Mouse (Mus musculus): ENCODE measurements around the gene Tomm22. TPM values are rescaled to one million over a fixed set of nuclear protein-coding genes. Genes with fewer than 3 reads are reported as not detected.
A peak's percentile ranks its signal among the peaks of the same experiment; 100 is the strongest.

Gene Tomm22
- total RNA-seq, 1 experiment from 2014 or later: 93.2 TPM

GRCm38 (mm10) chr15:79684616-79685015 is 14.0 kb downstream of the Tomm22 start:
- ATAC-seq (replicated peaks; ENCODE audit: low read depth, poor library complexity, severe bottlenecking): no peak

GRCm38 (mm10) chr15:79685141-79685641 is 14.5 kb downstream of the Tomm22 start:
- no peak for ATAC-seq (replicated peaks; ENCODE audit: low read depth, poor library complexity, severe bottlenecking)

GRCm38 (mm10) chr15:79686046-79686869 is 15.6 kb downstream of the Tomm22 start:
- no peak for ATAC-seq (replicated peaks; ENCODE audit: low read depth, poor library complexity, severe bottlenecking)

- no peak for ATAC-seq (replicated peaks; ENCODE audit: low read depth, poor library complexity, severe bottlenecking)
Observed at GRCm38 (mm10) chr15:79687175-79687574, 16.5 kb downstream of the Tomm22 start.

GRCm38 (mm10) chr15:79687646-79688267 is 17.1 kb downstream of the Tomm22 start, which contains the start of gene Josd1:
Josd1 (minus strand) TSS chr15:79687919.
- ATAC-seq (replicated peaks; ENCODE audit: low read depth, poor library complexity, severe bottlenecking): peak; percentile 63

- ATAC-seq (replicated peaks; ENCODE audit: low read depth, poor library complexity, severe bottlenecking): no peak
Observed at GRCm38 (mm10) chr15:79688268-79688956, 17.8 kb downstream of the Tomm22 start.

DNA sequence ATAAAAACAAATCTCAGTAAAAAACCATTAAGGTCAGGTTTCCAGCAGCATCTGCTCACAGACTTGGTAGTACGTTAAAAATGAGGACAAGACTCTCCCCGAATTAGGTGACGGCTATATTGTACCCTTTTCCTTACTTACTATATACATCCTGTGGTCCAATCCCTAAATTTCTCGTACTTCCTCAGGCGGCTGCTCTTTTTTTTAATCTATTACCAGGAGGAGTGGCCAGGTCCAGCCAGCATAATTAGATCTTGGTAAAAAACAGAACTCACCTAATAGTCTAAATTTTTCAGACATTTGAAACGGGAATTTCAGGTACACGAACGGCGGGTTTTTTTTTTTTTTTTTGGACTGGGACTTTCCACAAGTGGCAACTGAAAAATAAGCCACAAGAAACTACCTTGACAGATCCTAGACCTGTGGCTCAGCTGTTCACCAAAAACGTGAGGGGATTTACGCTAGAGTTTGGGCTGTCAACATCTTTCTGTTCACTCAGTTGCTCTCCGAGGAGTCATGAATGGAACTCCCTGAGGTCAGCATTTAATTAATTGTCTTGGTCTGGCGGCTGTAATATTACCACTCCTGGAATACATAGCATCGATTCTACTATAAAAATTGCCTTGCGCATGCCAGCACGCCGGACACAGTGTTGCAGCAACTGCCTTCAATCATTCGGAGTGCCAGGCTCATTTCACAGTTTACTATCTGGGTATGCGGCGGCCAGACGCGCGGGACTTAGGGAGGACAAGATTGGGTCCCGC is 19.2 kb downstream of the Tomm22 start:
- no peak for ATAC-seq (replicated peaks; ENCODE audit: low read depth, poor library complexity, severe bottlenecking)

DNA sequence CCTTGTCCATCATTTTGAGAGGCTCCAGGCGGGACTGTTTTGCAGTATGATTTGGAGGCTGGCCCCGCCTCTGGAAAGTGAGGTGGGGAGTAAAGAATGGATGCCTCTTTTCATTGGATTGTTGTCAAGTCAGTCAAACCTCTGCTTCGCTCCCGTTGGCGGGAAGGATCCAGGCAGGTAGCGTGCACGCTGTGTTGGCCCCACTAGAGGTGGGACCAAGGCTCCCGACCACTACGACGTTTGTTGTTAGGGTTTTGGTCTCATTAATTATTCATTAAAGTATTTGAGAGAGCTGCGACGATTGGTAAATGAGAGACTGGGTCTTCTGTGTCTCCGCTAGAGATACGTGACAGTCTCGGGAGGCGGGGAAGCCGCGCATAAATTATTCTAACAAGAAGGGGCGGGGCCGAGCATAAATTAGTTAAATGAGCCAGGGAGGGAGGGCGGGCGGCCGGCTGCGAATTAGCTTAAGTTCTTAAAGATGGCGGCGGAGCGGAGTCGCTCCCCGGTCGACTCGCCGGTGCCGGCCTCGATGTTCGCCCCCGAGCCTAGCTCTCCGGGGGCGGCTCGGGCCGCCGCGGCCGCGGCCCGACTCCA is 19.9 kb downstream of the Tomm22 start, which contains the start of gene Gtpbp1:
Gene Gtpbp1, plus strand, starts transcription at position 420 of the 597 bp plus-strand sequence.
- peak; percentile 70 for ATAC-seq (replicated peaks; ENCODE audit: low read depth, poor library complexity, severe bottlenecking)

DNA sequence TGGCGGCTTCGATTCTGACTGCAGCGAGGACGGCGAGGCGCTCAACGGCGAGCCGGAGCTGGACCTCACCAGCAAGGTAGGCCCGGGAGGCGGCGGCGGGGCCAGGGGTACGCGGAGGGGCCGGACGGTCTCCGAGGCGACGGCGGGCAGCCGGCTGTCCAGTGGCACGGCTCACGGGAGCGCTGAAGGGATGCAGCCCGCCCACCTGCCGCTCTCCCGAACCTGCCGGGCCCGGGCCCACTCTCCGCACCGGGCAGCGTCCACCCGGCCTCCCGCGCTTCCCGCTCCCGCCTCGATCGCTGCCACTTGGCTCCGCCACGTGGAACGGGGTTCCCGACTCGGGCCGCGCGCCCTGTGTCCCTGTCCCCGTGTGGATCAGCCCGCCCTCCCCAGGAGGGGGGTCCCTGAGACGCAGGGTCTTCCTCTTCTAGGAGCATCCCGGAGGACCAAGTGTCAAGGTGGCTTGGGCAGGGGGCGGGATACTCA is 20.4 kb downstream of the Tomm22 start:
- ATAC-seq (replicated peaks; ENCODE audit: low read depth, poor library complexity, severe bottlenecking): no peak

GRCm38 (mm10) chr15:79692334-79692733 is 21.7 kb downstream of the Tomm22 start:
- no peak for ATAC-seq (replicated peaks; ENCODE audit: low read depth, poor library complexity, severe bottlenecking)

DNA sequence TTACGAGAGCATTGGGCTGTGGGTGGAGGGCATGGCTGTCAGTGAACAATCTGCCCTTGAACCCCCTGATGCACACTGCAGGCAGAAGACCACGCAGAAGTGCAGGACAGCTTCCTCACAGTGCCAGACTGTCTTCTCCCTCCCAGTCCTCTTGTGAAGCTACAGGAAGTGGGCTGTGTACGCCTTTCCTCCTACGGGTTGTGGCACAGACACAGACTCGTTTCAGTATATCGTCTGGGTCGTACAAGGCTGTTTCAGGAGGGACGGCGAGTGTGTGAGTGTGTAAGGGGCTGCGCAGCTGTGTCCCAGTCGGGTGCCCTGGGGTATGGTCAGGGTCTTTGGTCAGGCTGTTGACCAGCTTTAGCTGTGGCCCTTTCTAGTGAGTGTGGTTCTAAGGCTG is 23.1 kb downstream of the Tomm22 start:
- ATAC-seq (replicated peaks; ENCODE audit: low read depth, poor library complexity, severe bottlenecking): peak; percentile 31

- peak; percentile 59 for ATAC-seq (replicated peaks; ENCODE audit: low read depth, poor library complexity, severe bottlenecking)
Observed at GRCm38 (mm10) chr15:79694512-79694911, 23.9 kb downstream of the Tomm22 start.

DNA sequence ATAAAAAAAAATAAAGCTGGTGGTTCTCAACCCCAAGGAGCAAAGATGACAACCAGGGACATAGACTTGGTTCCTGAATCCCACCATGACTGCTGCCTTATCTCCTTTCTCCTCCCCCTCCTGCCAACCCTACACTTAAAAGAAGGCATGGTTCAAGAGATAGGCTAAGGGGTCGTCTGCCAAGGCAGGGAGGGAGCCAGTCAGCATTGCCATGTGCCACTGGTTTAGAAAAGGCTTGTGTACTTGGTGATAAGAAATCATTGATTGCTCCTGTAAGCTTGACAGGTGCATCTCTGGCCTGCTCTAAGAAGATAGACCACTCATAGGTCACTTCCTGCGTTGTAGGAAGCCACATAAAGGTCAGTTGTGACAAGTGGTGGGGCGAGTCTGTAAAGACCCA is 24.9 kb downstream of the Tomm22 start:
- peak; percentile 21; the same call in 1 of the 2 replicates for ATAC-seq (replicated peaks; ENCODE audit: low read depth, poor library complexity, severe bottlenecking)

- no peak for ATAC-seq (replicated peaks; ENCODE audit: low read depth, poor library complexity, severe bottlenecking)
Observed at GRCm38 (mm10) chr15:79696508-79696907, 25.8 kb downstream of the Tomm22 start.

- ATAC-seq (replicated peaks; ENCODE audit: low read depth, poor library complexity, severe bottlenecking): no peak
Observed at GRCm38 (mm10) chr15:79697011-79697410, 26.4 kb downstream of the Tomm22 start.

DNA sequence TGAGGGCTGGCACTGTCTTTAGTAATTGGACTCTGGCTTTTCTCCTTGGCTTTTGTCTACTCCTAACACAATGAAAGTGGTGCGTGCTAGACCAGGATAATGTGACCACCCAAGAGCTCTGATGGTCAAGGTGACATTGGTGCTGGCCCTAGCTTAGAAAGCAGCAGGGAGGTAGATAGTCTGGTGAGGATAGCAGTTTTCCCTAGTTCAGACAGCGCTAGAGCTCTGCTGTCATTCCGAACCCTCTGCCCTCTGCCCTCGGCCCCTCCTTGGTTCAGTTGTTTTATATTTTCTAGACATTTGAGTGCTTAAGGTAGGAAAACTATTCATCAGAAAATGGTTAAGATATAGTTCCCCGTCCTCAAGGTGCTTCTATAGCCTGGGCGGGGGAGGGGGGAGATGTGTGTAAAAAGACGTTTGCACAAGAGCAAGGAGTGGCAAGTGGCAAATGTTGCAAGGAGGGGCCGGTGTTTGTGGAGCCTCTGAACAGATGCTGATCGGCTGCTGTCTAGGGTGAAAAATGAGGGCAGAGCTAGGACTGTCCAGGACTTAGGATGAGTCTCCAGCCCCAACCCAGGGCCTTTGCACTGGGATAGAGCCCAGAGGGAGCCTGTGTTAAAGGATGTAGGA is 27.0 kb downstream of the Tomm22 start:
- ATAC-seq (replicated peaks; ENCODE audit: low read depth, poor library complexity, severe bottlenecking): no peak

DNA sequence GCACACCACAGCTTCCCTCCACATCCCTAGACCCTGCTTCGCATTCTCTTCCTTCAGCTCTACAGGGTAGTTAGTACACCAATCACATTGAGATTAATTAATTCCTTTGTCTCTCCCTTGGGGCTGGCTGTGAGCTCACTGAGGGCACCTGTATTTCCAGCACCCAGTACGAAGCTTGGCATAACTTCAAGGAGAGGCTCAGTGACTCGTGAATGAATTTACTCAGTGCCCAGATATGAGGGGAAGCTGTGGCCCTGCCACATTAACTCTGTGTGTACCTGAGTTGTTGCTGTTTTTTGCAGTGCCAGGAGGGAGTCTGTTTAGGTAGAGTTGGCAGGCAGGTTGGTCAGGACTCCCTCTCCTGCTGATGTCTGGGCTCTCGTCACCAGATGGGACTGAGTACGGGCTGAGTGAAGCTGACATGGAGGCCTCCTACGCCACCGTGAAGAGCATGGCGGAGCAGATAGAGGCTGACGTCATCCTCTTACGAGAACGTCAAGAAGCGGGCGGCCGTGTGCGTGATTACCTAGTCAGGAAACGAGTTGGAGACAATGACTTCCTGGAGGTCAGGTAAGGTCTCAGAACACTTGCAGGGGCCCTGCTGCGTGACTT is 36.0 kb downstream of the Tomm22 start:
- no peak for ATAC-seq (replicated peaks; ENCODE audit: low read depth, poor library complexity, severe bottlenecking)

DNA sequence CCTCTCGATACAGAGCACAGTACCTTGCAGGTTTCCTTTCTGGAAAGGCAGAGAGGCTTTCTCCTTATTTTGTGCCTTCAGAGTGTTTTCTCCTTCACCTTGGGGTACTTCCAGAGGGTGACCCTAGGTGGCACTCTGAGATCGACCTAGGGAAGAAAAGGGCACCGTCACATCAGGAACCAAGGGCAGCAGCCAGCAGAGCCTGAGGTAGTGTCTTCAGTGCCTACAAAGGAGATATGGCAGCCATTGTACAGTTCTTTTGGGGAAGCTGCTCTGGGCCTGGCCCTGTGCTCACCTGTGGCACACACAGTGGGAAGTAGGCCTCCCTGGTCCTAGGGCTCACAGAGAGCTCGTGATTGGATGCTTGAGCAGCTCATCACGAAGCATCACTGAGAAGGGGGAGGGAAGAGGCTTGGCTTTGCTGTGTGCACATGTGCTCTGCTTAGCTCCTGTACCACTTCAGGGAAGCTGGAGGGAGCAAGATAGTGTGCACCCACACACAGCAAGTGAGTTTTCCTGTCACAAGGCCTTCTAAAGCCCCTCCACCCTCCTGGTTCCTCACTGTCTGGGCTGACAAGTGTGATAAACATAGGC is 37.7 kb downstream of the Tomm22 start:
- ATAC-seq (replicated peaks; ENCODE audit: low read depth, poor library complexity, severe bottlenecking): no peak; the same call in 1 of the 2 replicates

Data from common myeloid progenitor, adult 5-6 weeks (primary cell).